Mouse (Mus musculus) myocyte (in vitro differentiated cells): ENCODE data around the gene Gm9903.
A peak's percentile ranks its signal among the peaks of the same experiment; 100 is the strongest.

Source experiments
- CEBPB ChIP-seq: IDR thresholded peaks from 2 replicates; pipeline ENCODE4 v1.6.1; 2011; ENCODE audit warnings: mild to moderate bottlenecking, moderate library complexity; ENCODE audit not compliant: poor library complexity, insufficient read depth, severe bottlenecking
- E2F4 ChIP-seq: IDR thresholded peaks from one replicate; pipeline ENCODE4 v1.6.1; 2011; ENCODE audit warnings: mild to moderate bottlenecking, control low read depth, moderate library complexity; ENCODE audit not compliant: insufficient read depth
- MYOD1 ChIP-seq, 3 experiments: IDR thresholded peaks; one replicate each; pipeline ENCODE4 v1.6.1; 2011; ENCODE audit warnings: control low read depth in 2 of 3, low read depth in 2 of 3, mild to moderate bottlenecking in 2 of 3, moderate library complexity in 1 of 3; ENCODE audit not compliant: insufficient read length in 2 of 3, control insufficient read depth in 1 of 3
- POLR2A ChIP-seq: IDR thresholded peaks from one replicate; pipeline ENCODE4 v1.6.1; 2011; ENCODE audit warnings: low read depth, mild to moderate bottlenecking, control low read depth, moderate library complexity; ENCODE audit not compliant: insufficient read length
- REST ChIP-seq: IDR thresholded peaks from one replicate; pipeline ENCODE4 v1.6.1; 2011; ENCODE audit warnings: mild to moderate bottlenecking, control low read depth, moderate library complexity; ENCODE audit not compliant: insufficient read depth, insufficient read length
- TCF12 ChIP-seq: IDR thresholded peaks from one replicate; pipeline ENCODE4 v1.6.1; 2011; ENCODE audit warnings: mild to moderate bottlenecking, control low read depth; ENCODE audit not compliant: poor library complexity, insufficient read depth, severe bottlenecking
- USF1 ChIP-seq: IDR thresholded peaks from one replicate; pipeline ENCODE4 v1.6.1; 2011; ENCODE audit warnings: low read depth, mild to moderate bottlenecking, control low read depth, moderate library complexity

DNA sequence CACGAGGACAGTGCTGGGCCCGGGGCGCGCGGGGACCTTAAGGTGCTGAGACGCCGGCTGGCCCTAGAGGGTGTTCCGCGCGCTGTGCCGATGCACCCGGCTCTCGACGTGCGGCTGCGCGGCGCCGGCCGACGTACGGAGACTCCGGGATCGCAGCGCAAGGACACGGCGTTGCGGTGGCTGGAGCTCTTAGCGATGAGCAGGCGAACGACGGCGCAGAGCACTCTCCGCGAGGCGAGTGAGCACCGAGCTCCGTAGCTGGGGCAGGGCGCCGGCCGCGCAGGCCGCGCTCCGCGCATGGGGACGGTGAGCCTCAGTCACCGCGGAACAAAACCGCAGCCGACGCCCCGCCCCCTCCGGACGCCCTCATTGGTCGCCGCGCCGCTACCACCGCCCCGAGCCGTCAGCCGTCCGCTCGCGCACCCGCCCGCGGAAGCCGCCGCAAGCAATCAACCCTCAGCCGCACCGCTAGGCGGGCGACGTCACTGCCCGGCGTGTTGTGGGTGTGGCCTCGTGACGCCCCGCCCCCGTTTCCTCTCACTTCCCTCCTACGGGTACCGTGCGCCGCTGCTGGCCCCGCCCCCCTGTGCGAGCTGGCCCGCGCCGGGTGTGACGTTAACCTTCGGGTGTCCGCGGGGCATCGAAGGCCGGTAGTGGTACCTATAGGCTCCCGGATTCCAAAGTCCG, at the start of gene Gm9903, which contains the start of gene Fam53a:
- TF ChIP-seq POLR2A (peak; percentile 98), CEBPB (no peak), E2F4 (no peak), USF1 (peak; percentile 2), TCF12 (no peak), MYOD1 (IDR thresholded peaks at IDR 0.05; ENCODE audit: control insufficient read depth in 1 of 3, insufficient read length in 2 of 3, low read depth in 2 of 3) (no peak), REST (peak; percentile 16)
